Mouse (Mus musculus): ENCODE measurements around the gene Lhb.

DNA sequence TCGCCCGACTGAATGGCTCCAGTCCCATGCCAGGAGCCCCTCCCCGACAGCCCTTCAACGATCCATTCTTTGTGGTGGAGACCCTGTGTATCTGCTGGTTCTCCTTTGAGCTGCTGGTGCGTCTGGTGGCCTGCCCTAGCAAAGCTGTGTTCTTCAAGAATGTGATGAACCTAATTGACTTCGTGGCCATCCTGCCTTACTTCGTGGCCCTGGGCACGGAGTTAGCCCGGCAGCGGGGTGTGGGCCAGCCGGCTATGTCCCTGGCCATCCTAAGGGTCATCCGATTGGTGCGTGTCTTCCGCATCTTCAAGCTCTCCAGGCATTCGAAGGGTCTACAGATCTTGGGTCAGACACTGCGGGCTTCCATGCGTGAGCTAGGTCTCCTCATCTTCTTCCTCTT, 11.7 kb upstream of the Lhb start:
- TF ChIP-seq CTCF (IDR thresholded peaks at IDR 0.05; ENCODE audit: extremely low read depth, insufficient read length, insufficient replicate concordance, low read depth, low read length) (no peak), POLR2A (IDR thresholded peaks at IDR 0.05; ENCODE audit: low read depth, low read length) (no peak)

All from small intestine, adult 2 months (tissue).